Mouse (Mus musculus) T-helper 2 cell (primary cell): ENCODE results near the gene Tcta.

ENCODE experiments used
- in situ Hi-C: fragments of 300-600 bp; cut with MboI, MseI; formaldehyde crosslinking; loops from one replicate; pipeline ENCODE4 v1.15.1; 2025; ENCODE audit warnings: high pct_unique_total_duplicates

Tcta gene

DNA sequence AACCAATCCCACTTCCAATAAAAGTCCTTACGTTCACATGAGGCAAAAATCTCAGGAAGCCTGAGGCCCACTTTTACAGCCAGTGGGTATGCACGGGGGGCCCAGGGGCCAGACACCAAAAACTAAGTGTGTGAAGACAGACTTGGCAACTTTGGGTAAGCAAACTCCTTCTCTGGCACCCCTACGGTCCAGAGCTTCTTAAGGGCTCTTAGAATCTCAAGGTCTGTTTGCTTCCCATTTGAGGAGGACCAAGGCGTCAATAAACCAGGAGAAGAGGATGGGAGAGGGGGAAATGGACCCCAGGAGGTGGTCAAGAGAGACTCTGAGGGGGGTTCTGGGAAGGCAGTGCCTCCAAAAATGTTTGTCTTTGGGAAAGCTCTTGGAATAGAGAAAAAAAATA is 32.5 kb downstream of the Tcta start:
- in situ Hi-C loops = loop anchor here (25.0 kb wide), 1 partner anchor 1064 kb away; the partner anchor contains the start of gene Fbxw28

DNA sequence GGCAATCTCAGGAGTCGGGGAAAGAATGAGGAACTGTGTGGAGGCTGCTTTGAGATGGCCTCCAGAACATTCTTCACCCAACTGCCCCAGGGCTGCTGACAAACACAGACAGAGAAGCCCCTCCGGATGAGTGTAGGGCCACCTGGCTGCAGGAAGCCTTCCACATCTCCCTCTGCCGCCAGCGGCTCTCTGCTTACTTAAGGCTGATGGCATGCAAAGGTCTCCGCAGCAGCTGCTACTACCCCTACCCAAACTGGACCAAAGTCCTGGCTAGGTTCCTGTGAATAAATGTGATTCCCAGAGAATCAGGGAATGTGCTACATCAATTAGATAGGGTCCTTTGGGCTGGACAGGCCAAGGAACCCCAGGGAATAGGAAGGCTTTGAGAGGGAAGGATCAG is 33.3 kb downstream of the Tcta start:
- in situ Hi-C loops = loop anchor here (25.0 kb wide), 1 partner anchor 1065 kb away; the partner anchor contains the start of gene Fbxw28

DNA sequence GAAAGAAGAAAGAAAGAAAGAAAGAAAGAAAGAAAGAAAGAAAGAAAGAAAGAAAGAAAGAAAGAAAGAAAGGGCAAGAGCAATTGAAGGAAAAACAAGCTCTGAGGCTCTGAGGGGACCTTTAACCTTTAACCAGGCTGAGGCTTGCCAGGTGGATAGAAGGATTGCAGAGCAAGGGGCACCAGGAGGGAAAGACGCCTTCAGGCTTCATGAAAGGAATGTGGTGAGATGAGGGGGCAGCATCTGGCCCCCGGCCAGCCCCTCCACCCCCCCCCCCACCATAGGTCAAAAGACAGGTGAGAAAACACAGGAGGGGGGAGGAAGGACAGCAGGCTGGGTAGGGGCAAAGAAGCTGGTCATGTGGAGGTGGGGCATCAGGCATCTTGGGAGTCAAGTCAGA is 34.0 kb downstream of the Tcta start:
- in situ Hi-C loops = loop anchor here (25.0 kb wide), 1 partner anchor 1065 kb away; the partner anchor contains the start of gene Fbxw28

DNA sequence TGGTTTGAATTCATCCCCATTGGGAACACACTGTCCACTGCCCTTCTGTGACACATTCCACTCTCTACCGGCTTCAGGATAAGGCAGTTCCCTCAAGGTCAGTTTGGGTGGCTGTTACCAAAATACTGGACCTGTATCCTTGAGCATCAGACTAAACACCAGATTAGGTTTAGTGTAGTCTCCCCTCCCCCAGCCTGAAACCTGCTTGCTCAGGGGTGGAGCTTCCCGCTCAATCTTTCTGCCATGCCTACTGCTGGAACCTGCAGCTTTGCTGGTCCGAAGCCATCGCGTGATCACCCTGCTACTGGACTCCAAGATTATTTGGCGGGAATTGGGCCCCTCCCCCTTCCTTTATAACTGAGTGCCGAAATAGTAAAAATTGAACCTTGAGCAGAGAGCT is 37.3 kb downstream of the Tcta start:
- in situ Hi-C loops = loop anchor here (25.0 kb wide), 1 partner anchor 1069 kb away; the partner anchor contains the start of gene Fbxw28

DNA sequence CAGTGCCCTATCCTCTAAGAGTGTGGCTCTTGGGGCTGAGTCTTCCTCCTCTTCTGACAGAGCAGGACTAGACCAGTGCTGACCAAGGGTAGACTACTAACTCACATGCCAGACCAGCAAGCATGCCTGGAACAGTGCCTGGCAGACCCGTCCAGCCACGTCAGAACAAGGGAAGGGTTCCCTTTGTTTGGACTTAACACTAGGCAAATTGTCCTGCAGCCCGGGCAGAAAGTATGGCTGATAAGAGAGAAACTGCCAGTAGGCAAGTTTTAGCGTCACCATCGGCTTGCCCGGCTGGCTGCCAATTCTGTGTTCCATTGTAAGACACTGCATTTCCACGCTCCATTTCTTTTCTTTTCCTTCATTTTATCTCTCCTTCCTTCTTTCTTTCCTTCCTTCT is 38.3 kb downstream of the Tcta start:
- in situ Hi-C loops = loop anchor here (25.0 kb wide), 1 partner anchor 1070 kb away; the partner anchor contains the start of gene Fbxw28

- in situ Hi-C loops = loop anchor here (25.0 kb wide), 1 partner anchor 1071 kb away; the partner anchor contains the start of gene Fbxw28
These were observed 39.6 kb downstream of the Tcta start for GRCm38 (mm10) chr9:108266261-108266935.

GRCm38 (mm10) chr9:108264191-108264921 is 41.6 kb downstream of the Tcta start:
- in situ Hi-C loops = loop anchor here (25.0 kb wide), 1 partner anchor 1073 kb away; the partner anchor contains the start of gene Fbxw28

DNA sequence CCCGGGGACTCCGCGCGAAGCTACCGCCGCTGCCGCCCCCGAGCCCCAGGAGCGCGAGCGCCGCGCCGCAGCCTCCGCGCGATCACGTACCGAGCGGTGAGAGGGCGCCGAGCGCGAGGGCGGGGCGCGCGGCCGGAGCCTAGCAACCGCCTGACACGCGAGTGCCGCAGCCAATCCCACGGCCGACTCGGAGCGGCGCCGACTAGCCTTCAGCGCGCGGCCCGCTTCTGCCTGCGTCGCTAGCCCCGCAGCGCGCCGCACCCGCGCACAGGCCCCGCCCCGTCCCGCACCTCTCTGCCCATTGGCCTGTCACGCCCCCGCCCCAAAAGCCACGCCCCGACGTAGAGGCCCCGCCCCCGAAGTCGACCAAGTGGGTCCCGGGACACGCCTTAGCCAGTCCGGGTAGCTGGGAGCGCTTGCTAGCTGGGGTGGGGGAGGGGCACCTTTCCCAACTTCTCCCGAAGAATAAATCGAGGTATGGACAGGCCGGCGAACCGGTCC is 42.2 kb downstream of the Tcta start, which contains the start of gene Dag1:
Gene Dag1, minus strand, starts transcription at position 269 of the 501 bp plus-strand sequence.
- in situ Hi-C loops = loop anchor here (25.0 kb wide), 1 partner anchor 1074 kb away; the partner anchor contains the start of gene Fbxw28

DNA sequence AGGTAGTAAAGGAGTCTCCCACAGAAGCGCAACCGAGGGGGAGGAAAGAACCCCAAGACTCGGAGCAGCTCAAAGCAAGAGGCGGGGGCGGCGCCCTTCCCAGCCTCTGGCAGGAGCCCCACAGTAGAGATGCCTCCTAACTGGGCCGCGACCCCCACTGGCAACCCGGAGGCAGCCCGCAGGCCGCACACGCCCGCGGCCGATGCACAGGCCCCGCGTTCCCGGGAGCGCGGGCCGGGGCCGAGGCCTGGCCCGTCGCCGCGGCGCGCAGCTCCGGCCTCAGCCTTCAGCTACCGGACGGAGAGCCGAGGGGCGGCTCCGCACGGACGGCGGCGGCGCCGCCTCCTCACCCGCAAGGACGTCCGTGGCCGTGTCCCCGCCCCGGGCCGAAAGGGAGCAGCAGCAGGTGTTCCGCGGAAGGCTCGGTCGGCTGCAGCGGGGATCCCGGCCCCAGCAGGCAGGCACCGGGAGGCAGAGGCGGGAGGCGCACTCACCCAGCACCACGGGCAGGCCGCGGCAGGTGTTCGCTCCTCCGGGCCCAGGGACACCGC is 42.8 kb downstream of the Tcta start:
- in situ Hi-C loops = loop anchor here (25.0 kb wide), 1 partner anchor 1074 kb away; the partner anchor contains the start of gene Fbxw28

DNA sequence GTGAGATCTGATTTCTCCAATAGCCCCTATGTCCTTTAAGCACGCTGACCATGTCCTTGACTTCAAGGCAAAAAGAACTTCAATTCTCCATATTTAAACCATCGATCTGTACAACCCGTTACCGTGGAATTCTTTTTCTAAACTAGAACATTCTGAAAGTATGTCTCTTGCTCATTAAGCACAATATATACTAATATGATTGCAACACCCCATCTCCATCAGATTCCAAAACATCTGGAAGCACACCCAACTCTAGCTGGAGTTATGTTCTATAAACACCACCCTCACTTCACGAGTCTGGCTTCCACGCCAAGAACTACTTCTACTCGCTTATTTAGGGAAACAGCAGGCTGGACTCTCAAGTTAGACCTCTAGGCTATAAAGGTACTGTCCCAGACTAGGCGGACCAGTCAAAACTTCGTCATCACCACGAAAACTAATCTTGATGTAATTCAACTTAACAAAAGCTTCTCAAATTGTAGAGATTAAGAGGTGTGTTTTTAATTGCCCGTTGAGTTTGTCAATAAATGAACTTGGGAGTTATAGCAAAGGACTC is 43.4 kb downstream of the Tcta start:
- in situ Hi-C loops = loop anchor here (25.0 kb wide), 1 partner anchor 1075 kb away; the partner anchor contains the start of gene Fbxw28

DNA sequence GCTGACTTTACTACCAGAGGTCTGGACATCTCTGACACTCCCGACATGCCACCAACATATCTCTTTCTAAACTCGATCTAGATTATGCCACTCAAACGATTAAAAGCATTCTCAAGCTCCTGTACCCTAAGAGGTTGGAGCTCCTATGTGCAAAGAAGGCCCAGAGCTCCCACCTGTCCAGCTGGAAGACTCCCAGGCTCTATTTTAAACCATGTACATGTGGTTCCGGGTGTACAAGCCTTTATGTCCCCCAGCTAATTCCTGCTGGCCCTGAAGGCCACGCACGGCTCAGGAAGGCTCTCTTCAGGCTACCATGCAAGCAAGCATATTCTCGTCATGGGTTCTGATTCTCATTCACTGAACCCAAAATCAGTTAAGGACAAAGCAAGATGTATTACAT is 44.1 kb downstream of the Tcta start:
- in situ Hi-C loops = loop anchor here (25.0 kb wide), 1 partner anchor 1075 kb away; the partner anchor contains the start of gene Fbxw28

DNA sequence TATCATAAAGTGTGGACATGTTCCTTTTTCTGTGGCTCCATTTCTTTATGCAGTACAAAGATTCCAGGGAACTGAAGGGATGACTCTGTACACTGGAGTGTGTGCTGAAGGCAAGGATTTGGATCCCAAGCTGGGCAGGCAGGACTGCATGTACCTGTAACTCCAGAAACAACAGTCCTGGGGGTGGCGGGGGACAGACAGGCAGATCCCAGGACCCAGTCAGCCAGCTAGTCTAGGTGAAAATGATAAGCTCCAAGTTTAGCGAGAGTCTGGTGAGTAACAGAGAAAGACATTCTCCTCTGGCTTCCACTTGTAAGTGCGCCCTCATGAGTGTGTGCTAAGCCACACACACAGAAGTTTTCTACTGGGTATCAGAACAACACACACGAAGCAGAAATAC is 45.4 kb downstream of the Tcta start:
- in situ Hi-C loops = loop anchor here (25.0 kb wide), 1 partner anchor 1077 kb away; the partner anchor contains the start of gene Fbxw28
